22 mouse cellular contexts compared by ENCODE assay signal in genomic region chr11:102043381-102043780, GRCm38 (mm10). TPM values are rescaled to one million over a fixed set of nuclear protein-coding genes. Genes with fewer than 3 reads are reported as not detected.
"Had no signal": no experiment of that assay in that cellular context is flagged by ENCODE, and none has a peak within 500 bp of the region (broad histone marks: within the 10 kb centered on the region; RNA-seq: fewer than 3 reads in every experiment).

No protein-coding gene starts in this region.

- H3K36me3 ChIP-seq: lung, embryonic 15.5 days; midbrain, embryonic 13.5 days; midbrain, embryonic 15.5 days; neural tube, embryonic 12.5 days; stomach, embryonic 15.5 days had no signal

- H3K4me2 ChIP-seq: lung, embryonic 15.5 days; midbrain, embryonic 11.5 days; midbrain, embryonic 13.5 days; midbrain, embryonic 15.5 days; neural tube, embryonic 12.5 days; stomach, embryonic 15.5 days had no signal

- H3K27ac ChIP-seq: lung, embryonic 15.5 days; macrophage; midbrain, embryonic 13.5 days; midbrain, embryonic 15.5 days; neural tube, embryonic 12.5 days; stomach, embryonic 15.5 days; stomach, postnatal 0 days had no signal

- H3K27me3 ChIP-seq: midbrain, embryonic 13.5 days; midbrain, embryonic 15.5 days; neural tube, embryonic 12.5 days; stomach, embryonic 15.5 days had no signal

- ATAC-seq: lung, postnatal 0 days; midbrain, embryonic 13.5 days; midbrain, embryonic 15.5 days had no signal

- H3K4me3 ChIP-seq: lung, embryonic 15.5 days; megakaryocyte, embryonic 14.5 days; midbrain, embryonic 13.5 days; midbrain, embryonic 15.5 days; neural tube, embryonic 12.5 days; stomach, embryonic 15.5 days had no signal

- H3K9me3 ChIP-seq: midbrain, embryonic 15.5 days; stomach, embryonic 15.5 days had no signal

- DNase-seq: lung, postnatal 14 days; lung, postnatal 36 days; right cerebral cortex, postnatal 14 days; thymus, adult 2 months; thymus, postnatal 25 days; thymus, postnatal 4 days had no signal

- H3K9ac ChIP-seq: lung, embryonic 15.5 days; midbrain, embryonic 13.5 days; midbrain, embryonic 15.5 days; neural tube, embryonic 12.5 days; stomach, embryonic 15.5 days had no signal

- H3K4me1 ChIP-seq: neural tube, embryonic 12.5 days had no signal

RNA-seq across cellular contexts. Expression of gene Cd300lg, which starts 2.1 kb away (rescaled TPM):
- total RNA-seq: midbrain, postnatal 0 days had no signal

RNA-seq across cellular contexts. Expression of gene Mpp3, which starts 15.1 kb away (rescaled TPM):
- total RNA-seq: megakaryocyte progenitor cell, adult 5-6 weeks; monocyte, adult 5-6 weeks; neutrophil, adult 5-6 weeks had no signal
- polyA plus RNA-seq: macrophage had no signal

RNA-seq across cellular contexts. Expression of gene Mpp2, which starts 44.9 kb away (rescaled TPM):
- total RNA-seq: monocyte, adult 5-6 weeks; neutrophil, adult 5-6 weeks had no signal
- polyA plus RNA-seq: macrophage had no signal

RNA-seq across cellular contexts. Expression of gene Ppy, which starts 57.7 kb away (rescaled TPM):
- total RNA-seq: megakaryocyte progenitor cell, adult 5-6 weeks; midbrain, postnatal 0 days; monocyte, adult 5-6 weeks; neutrophil, adult 5-6 weeks had no signal
- polyA plus RNA-seq: lung, embryonic 15.5 days; macrophage; midbrain, embryonic 11.5 days; midbrain, embryonic 13.5 days; midbrain, embryonic 15.5 days; midbrain, postnatal 0 days; neural tube, embryonic 12.5 days; neural tube, embryonic 14.5 days; testis, adult 2 months had no signal
